ENCODE assay signal across 24 mouse cellular contexts in the genomic region with DNA sequence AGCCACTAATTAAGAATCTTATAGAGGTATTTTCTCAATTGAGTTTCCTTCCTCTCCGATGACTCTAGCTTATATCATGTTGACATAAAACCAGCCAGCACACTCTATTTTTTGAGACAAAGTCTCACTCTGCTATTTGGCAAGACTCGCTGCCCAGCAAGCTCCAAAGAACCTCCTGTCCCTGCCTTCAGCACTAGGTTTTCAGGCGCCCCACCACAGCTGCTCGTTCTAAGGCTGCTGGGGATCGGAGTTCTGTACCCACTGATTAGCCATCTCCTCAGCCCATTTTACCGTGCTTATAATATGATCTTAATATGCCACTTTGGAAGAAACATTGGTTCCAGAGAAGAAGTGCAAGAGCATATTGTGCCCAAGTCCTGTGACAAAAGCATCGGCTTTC.
"Had no signal": no experiment of that assay in that cellular context is flagged by ENCODE, and none has a peak within 500 bp of the region (broad histone marks: within the 10 kb centered on the region; RNA-seq: fewer than 3 reads in every experiment).

No protein-coding gene starts in this region.

- ATAC-seq: forebrain, postnatal 0 days; hindbrain, postnatal 0 days had no signal

- H3K36me3 ChIP-seq: heart, embryonic 13.5 days; heart, embryonic 15.5 days; hindbrain, embryonic 13.5 days; hindbrain, embryonic 15.5 days; kidney, embryonic 15.5 days; limb, embryonic 13.5 days; limb, embryonic 15.5 days; liver, embryonic 13.5 days had no signal

- H3K27ac ChIP-seq: heart, embryonic 13.5 days; heart, embryonic 15.5 days; hindbrain, embryonic 13.5 days; hindbrain, embryonic 15.5 days; hindbrain, postnatal 0 days; kidney, embryonic 15.5 days; kidney, postnatal 0 days; limb, embryonic 13.5 days; limb, embryonic 15.5 days; liver, embryonic 13.5 days had no signal

- DNase-seq: forebrain, postnatal 0 days; gastrocnemius, postnatal 14 days; gastrocnemius, postnatal 36 days; heart, adult 18-20 months; heart, postnatal 36 days; kidney, adult 11 months; kidney, adult 2 months; kidney, adult 9 months; kidney, postnatal 14 days; kidney, postnatal 36 days; layer of hippocampus, adult 9-11 months; layer of hippocampus, postnatal 36 days; left cerebral cortex, postnatal 4 days; liver, embryonic 13.5 days had no signal

- H3K4me1 ChIP-seq: heart, embryonic 15.5 days; hindbrain, embryonic 13.5 days; hindbrain, embryonic 15.5 days had no signal

- H3K4me2 ChIP-seq: heart, embryonic 11.5 days; heart, embryonic 13.5 days; heart, embryonic 15.5 days; hindbrain, embryonic 13.5 days; hindbrain, embryonic 15.5 days; kidney, embryonic 15.5 days; limb, embryonic 13.5 days; limb, embryonic 15.5 days; liver, embryonic 13.5 days had no signal

- H3K4me3 ChIP-seq: heart, embryonic 13.5 days; heart, embryonic 15.5 days; hindbrain, embryonic 13.5 days; hindbrain, embryonic 15.5 days; kidney, embryonic 15.5 days; limb, embryonic 13.5 days; limb, embryonic 15.5 days; liver, embryonic 13.5 days had no signal

- H3K9ac ChIP-seq: forebrain, postnatal 0 days; heart, embryonic 13.5 days; heart, embryonic 15.5 days; hindbrain, embryonic 13.5 days; hindbrain, embryonic 15.5 days; kidney, embryonic 15.5 days; limb, embryonic 13.5 days; limb, embryonic 15.5 days; liver, embryonic 13.5 days had no signal

- H3K27me3 ChIP-seq: heart, embryonic 13.5 days; heart, embryonic 15.5 days; hindbrain, embryonic 13.5 days; hindbrain, embryonic 15.5 days; kidney, embryonic 15.5 days; limb, embryonic 13.5 days; limb, embryonic 15.5 days; liver, embryonic 13.5 days had no signal

- H3K9me3 ChIP-seq: heart, embryonic 13.5 days; heart, embryonic 15.5 days; hindbrain, embryonic 13.5 days; hindbrain, embryonic 15.5 days; kidney, embryonic 15.5 days; limb, embryonic 13.5 days; limb, embryonic 15.5 days; liver, embryonic 13.5 days had no signal
